Mouse (Mus musculus) right cerebral cortex, postnatal 10 days (tissue): ENCODE measurements around the gene Tnxb.
"Not testable (repeated sequence)": the region's sequence is repeated elsewhere in the genome, so short reads cannot be mapped to it uniquely, and the experiment has no call there.

Experiments
- DNase-seq, 2 experiments: peaks; one replicate each; pipeline ENCODE4 v3.0.0; 2021; ENCODE audit warnings: low spot score in 2 of 2

Gene Tnxb

DNA sequence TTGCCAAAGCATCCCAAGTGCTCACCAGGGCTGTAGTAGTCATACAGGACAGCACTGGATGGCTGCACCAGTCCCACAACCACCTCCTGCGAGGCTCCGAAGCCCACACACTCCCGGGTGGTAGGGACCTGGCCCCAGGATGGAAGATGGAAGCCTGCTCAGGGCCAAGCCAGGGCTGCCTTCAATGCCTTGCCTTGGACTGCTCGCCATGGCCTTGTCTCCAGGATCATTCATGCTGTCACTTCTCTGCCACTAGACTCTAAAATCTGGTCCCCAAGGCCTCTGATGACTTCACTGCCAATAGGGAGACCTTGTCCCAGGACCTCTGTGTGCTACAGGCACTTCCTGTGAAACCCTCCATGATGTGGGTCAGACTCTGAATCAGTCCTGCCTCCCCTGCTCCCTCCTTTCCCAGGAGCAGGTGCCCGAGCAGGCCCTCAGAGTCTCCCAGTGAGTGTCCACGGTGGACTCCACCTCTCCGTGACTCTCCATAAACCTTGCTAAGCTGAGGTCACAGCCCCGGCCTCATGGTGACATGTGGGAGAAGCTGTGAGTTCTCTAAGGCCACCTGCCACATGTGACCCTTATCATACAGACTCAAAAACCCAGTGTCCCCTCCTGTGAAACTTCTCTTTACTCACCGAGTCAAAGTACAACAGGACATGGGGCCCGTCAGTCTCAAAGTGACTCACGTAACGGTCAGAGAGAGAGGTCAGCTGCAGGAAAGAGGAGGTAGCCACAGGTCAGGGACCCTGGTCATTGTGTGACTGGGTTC lies 59.6 kb downstream of the Tnxb start:
- not testable (repeated sequence) for DNase-seq

DNA sequence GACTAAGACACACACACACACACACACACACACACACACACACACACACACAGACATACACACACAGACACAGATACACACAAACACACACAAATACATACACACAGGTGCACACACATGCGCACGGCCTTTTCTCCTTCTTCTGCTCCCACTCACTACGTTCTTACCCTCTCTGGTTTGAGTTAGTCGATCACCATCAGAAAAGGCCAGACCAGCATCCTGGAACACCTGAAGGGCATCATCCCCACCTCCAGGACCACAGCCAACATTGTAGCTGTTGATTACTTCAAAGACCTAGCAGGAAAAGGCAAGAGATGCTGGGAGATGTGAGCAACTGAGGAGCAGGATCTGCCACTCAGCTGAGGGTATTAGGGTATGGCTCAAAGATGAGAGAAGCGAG lies 67.1 kb downstream of the Tnxb start:
- not testable (repeated sequence) for DNase-seq

DNA sequence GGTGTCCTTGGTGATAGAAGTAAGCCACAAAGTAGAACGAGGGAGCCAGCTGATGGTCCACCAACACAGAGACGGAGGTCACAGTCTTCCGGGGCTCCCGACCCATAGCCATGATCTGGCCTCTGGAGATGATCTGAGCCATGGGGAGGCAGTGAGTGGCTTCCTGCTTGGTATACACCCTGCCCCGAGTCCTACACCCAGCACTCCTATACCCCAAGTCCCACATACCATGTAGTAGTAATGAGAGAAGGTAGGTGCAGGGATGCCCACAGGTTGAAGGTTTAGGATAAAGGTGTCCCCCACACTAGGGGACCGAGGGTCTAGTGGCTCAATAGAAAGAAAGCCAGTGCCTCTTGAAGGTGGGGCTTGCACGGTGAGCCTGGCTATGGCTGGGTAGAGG lies 69.4 kb downstream of the Tnxb start:
- not testable (repeated sequence) for DNase-seq

DNA sequence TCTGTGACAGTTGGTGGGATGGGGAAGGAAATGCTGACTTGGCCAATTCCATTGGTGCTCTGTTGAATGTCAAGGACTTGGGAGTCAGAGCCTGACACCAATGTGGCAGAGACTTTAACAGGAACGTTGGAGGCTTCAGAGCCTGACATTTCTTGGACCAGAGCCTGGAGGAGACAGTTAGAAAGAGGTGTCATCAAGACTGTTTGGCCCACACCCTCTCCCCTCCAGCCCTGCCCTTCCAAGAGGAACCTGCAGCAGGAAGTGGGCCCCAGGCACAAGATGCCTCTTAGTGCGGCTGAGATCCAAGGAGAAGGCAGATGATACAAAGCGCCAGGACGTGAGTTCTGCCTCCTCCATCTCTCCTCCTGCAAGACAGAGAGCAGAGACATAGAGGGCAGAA lies 69.9 kb downstream of the Tnxb start:
- DNase-seq: no peak

DNA sequence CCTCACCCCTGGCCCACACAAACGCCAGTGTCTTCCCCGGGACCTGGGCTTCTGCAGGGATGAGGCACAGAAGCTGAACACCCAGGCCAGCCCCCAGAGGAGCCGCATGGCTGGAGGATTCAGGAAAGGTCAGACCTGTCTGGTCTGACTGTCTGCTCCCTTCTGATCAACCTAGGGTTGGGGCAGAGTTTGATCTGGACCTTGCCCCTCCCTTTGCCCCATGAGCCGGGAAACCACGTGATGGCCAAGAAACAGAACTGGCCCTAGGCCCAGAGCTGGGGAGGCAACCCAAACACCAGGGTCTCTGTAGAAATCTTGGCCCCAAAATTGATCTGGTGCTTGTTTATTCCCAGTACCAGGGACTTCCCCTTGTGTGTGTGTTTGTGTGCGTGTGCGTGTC lies 73.4 kb downstream of the Tnxb start, which contains the start of gene C4b:
TSS of gene C4b (minus strand) at position 164 of the 400 bp plus-strand sequence.
- no peak for DNase-seq

DNA sequence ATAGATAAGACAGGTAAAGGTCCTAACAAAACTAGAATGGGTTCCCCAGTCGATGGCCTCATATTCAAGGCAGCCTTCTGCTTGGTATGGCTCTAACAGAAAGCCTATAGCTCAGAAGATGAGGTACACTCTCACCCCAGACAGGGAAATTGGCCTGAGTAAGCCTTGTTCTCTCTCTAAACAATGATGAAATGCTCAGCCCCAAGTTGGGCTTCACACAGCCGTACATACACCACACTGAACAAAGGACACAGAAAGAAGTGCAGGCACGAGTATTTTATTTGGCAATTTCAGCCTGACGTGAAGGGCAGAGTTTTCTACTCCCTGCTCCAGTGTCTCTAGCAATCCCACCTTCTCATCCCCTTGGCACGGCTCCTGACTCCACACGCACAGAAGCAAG lies 73.9 kb downstream of the Tnxb start:
- DNase-seq: no peak

DNA sequence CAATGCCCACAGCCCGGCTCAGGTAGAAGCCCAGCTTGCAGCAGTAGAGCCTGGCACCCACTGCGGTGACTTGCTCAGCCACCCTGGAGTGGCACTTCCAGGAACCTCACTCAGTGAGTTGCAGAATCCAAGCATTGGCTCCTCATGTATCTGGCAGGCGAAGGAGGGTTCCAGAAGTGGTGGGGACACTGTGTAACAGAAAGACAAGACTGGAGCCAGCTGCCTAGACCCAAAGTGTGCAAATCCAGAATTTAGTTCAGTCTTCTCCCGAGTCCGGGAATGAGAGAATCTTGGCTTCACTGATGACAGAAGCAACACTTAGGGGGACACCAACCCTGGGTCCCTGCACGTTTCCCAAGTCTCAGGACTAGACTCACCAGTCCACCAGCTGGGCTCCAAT lies 74.3 kb downstream of the Tnxb start:
- DNase-seq: not testable (repeated sequence)

DNA sequence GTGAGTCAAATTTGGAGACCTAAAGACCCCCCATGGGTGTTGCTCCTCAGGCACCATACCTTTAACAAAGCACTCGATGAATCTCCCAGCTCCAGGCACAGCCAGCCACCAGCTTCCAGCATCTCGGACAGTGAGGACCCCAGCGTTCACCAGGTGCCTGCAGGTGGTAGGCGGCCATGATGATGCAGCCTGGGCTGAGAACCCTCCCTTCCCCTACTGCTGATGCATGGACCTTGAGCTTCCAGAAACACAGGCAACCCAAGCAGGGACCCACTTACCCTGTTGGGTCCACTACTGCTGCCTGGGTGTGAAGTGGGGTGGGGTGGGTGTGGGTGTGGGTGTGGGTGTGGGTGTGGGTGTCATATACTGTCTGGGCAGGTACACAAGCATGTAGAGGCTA lies 74.8 kb downstream of the Tnxb start:
- DNase-seq: not testable (repeated sequence)

DNA sequence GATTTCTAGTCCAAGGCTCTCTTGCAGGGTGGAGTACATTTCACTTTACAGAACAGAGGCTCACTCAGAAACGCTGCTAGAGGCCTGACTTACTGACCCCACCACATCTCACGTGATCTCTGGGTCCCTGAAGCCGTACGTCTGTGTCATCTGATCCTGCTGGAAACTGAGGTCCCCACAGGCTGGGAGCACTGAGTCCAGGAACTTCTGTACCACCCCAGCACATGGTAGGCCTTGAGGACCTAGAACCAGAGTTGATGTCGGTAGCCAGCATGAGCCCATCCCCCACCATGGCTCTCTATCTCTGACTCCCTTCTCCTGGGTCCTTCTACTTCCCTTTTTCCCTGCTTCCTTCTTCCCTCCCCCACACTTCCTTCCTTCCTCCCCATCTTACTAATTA lies 76.2 kb downstream of the Tnxb start:
- DNase-seq: no peak

DNA sequence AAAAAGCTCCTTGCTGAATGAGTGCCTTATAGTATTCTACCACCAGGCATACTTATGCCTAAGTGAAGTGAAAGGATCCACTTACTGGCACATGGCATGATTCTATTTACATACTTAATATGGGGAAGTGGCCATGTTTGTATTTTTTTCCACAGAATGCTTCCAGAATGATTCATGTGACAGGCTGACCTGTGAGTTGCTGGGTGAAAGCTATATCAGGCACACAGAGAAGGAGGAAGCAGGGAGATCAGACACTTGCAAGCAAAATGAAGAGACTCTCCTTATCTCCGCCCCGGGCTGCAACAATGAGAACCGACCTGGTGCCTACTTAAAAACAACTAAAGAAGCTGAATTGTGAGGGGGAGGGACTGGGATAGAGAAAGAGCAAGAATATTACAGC lies 91.1 kb downstream of the Tnxb start:
- no peak for DNase-seq
